Mouse (Mus musculus): ENCODE results near the gene Sgo2a.
A peak's percentile ranks its signal among the peaks of the same experiment; 100 is the strongest.
"Not testable (repeated sequence)": the region's sequence is repeated elsewhere in the genome, so short reads cannot be mapped to it uniquely, and the experiment has no call there.

The Sgo2a gene

GRCm38 (mm10) chr1:57995432-57996132 lies at the start of gene Sgo2a:
Gene Sgo2a (plus strand): TSS chr1:57995971.
- peak; percentile 92 to 96 for DNase-seq (ENCODE audit: inconsistent age in 2 of 2, low spot score in 1 of 2)

GRCm38 (mm10) chr1:57947552-57948347 lies 48.0 kb upstream of the Sgo2a start:
- no peak for DNase-seq (ENCODE audit: inconsistent age in 2 of 2, low spot score in 1 of 2)

- peak in 1 of 2 experiments; percentile 54 for DNase-seq (ENCODE audit: inconsistent age in 2 of 2, low spot score in 1 of 2)
Observed at GRCm38 (mm10) chr1:57949195-57949594, 46.6 kb upstream of the Sgo2a start.

- DNase-seq (ENCODE audit: inconsistent age in 2 of 2, low spot score in 1 of 2) = no peak
Observed at GRCm38 (mm10) chr1:57949716-57950115, 46.1 kb upstream of the Sgo2a start.

- no peak for DNase-seq (ENCODE audit: inconsistent age in 2 of 2, low spot score in 1 of 2)
Observed at GRCm38 (mm10) chr1:57952509-57952908, 43.3 kb upstream of the Sgo2a start.

GRCm38 (mm10) chr1:57953586-57954375 lies 42.0 kb upstream of the Sgo2a start:
- DNase-seq (ENCODE audit: inconsistent age in 2 of 2, low spot score in 1 of 2) = no peak

- DNase-seq (ENCODE audit: inconsistent age in 2 of 2, low spot score in 1 of 2) = no peak
Observed at GRCm38 (mm10) chr1:57954376-57954765, 41.4 kb upstream of the Sgo2a start.

- DNase-seq (ENCODE audit: inconsistent age in 2 of 2, low spot score in 1 of 2) = no peak
Observed at GRCm38 (mm10) chr1:57955774-57956173, 40.0 kb upstream of the Sgo2a start.

- DNase-seq (ENCODE audit: inconsistent age in 2 of 2, low spot score in 1 of 2) = peak; percentile 96 to 99
Observed at GRCm38 (mm10) chr1:57969327-57970271, 26.2 kb upstream of the Sgo2a start.

- no peak for DNase-seq (ENCODE audit: inconsistent age in 2 of 2, low spot score in 1 of 2)
Observed at GRCm38 (mm10) chr1:57971588-57971987, 24.2 kb upstream of the Sgo2a start.

GRCm38 (mm10) chr1:57976860-57977259 lies 18.9 kb upstream of the Sgo2a start:
- no peak for DNase-seq (ENCODE audit: inconsistent age in 2 of 2, low spot score in 1 of 2)

- peak in 1 of 2 experiments; percentile 35 for DNase-seq (ENCODE audit: inconsistent age in 2 of 2, low spot score in 1 of 2)
Observed at GRCm38 (mm10) chr1:57989052-57989600, 6.6 kb upstream of the Sgo2a start.

- no peak for DNase-seq (ENCODE audit: inconsistent age in 2 of 2, low spot score in 1 of 2)
Observed at GRCm38 (mm10) chr1:57991277-57991676, 4.5 kb upstream of the Sgo2a start.

- DNase-seq (ENCODE audit: inconsistent age in 2 of 2, low spot score in 1 of 2) = no peak
Observed at GRCm38 (mm10) chr1:57996133-57996615, 403 bp downstream of the Sgo2a start.

- DNase-seq (ENCODE audit: inconsistent age in 2 of 2, low spot score in 1 of 2) = no peak
Observed at GRCm38 (mm10) chr1:57998146-57998545, 2.4 kb downstream of the Sgo2a start.

- not testable (repeated sequence) for DNase-seq (ENCODE audit: inconsistent age in 2 of 2, low spot score in 1 of 2)
Observed at GRCm38 (mm10) chr1:58006388-58006787, 10.6 kb downstream of the Sgo2a start.

GRCm38 (mm10) chr1:58018856-58019255 lies 23.1 kb downstream of the Sgo2a start, which contains the start of gene Kctd18:
Gene Kctd18 (minus strand): TSS chr1:58018956.
- DNase-seq (ENCODE audit: inconsistent age in 2 of 2, low spot score in 1 of 2) = no peak

GRCm38 (mm10) chr1:58027707-58028106 lies 31.9 kb downstream of the Sgo2a start:
- DNase-seq (ENCODE audit: inconsistent age in 2 of 2, low spot score in 1 of 2) = no peak

GRCm38 (mm10) chr1:58029636-58030117 lies 33.9 kb downstream of the Sgo2a start, which contains the start of gene Aox1:
Gene Aox1 (plus strand): TSS chr1:58029931.
- peak; percentile 83 to 94 for DNase-seq (ENCODE audit: inconsistent age in 2 of 2, low spot score in 1 of 2)
